Mouse (Mus musculus) limb, embryonic 14.5 days (tissue): ENCODE data around the gene Gcnt3. TPM values are rescaled to one million over a fixed set of nuclear protein-coding genes. Genes with fewer than 3 reads are reported as not detected.

Experiments used
- ATAC-seq: fragments of 200-750 bp; cut with Nextera tagmentation; 2 replicates; pipeline ENCODE4 v1.8.0; 2017; ENCODE audit warnings: low read depth, moderate number of reproducible peaks, moderate TSS enrichment; ENCODE audit not compliant: low FRiP score
- DNase-seq: peaks from one replicate; pipeline ENCODE4 v3.0.0-alpha.2; 2015; ENCODE audit warnings: low spot score
- H3K27ac ChIP-seq: fragments of 300-500 bp; sonication (generic); replicated peaks from 2 replicates; pipeline ENCODE4 v1.5.1; 2014; ENCODE audit warnings: low read depth, mild to moderate bottlenecking, low read length, moderate library complexity, mixed read lengths
- H3K27me3 ChIP-seq: fragments of 300-500 bp; sonication (generic); 2 replicates; pipeline ENCODE4 v1.6.1; 2014; ENCODE audit warnings: low read length, mixed read lengths; ENCODE audit not compliant: control insufficient read depth, insufficient read depth
- H3K36me3 ChIP-seq: fragments of 300-500 bp; sonication (generic); 2 replicates; pipeline ENCODE4 v1.6.1; 2014; ENCODE audit warnings: mild to moderate bottlenecking, low read length, moderate library complexity, mixed read lengths; ENCODE audit not compliant: control insufficient read depth, insufficient read depth
- H3K4me1 ChIP-seq: fragments of 300-500 bp; sonication (generic); 2 replicates; pipeline ENCODE4 v1.6.1; 2014; ENCODE audit warnings: antibody characterized with exemption, low read length, mixed read lengths; ENCODE audit not compliant: control insufficient read depth, insufficient read depth
- H3K4me2 ChIP-seq: fragments of 300-500 bp; sonication (generic); replicated peaks from 2 replicates; pipeline ENCODE4 v1.6.1; 2014; ENCODE audit warnings: low read depth, mild to moderate bottlenecking, low read length, moderate library complexity; ENCODE audit not compliant: severe bottlenecking
- H3K4me3 ChIP-seq: fragments of 300-500 bp; sonication (generic); replicated peaks from 2 replicates; pipeline ENCODE4 v1.5.1; 2014; ENCODE audit warnings: low read length
- H3K9ac ChIP-seq: fragments of 300-500 bp; sonication (generic); 2 replicates; pipeline ENCODE4 v1.6.1; 2014; ENCODE audit warnings: mild to moderate bottlenecking, low read depth, low read length, moderate library complexity; ENCODE audit not compliant: severe bottlenecking
- H3K9me3 ChIP-seq: fragments of 300-500 bp; sonication (generic); 2 replicates; pipeline ENCODE4 v1.6.1; 2016; ENCODE audit warnings: low read length; ENCODE audit not compliant: control insufficient read depth
- POLR2A ChIP-seq: fragments of 200-500 bp; IDR thresholded peaks from 2 replicates; pipeline ENCODE4 v1.8.0; 2012; ENCODE audit warnings: inconsistent platforms, mild to moderate bottlenecking, moderate library complexity, borderline replicate concordance; ENCODE audit not compliant: insufficient read depth, insufficient read length; ENCODE audit errors: extremely low read depth
- WGBS: fragments of 180-500 bp; shearing (Covaris S2); extraction: QIAGEN DNeasy Blood & Tissue Kit; methylation state at CpG from one replicate; pipeline ENCODE4 v1.1.7; 2014; 5-methylcytosine and 5-hydroxymethylcytosine counted together
- polyA plus RNA-seq, 2 experiments: library from polyadenylated mRNA; depleted of rRNA in 1 of 2; stranded (reverse) in 1 of 2; unstranded in 1 of 2; fragments of >200 nt; fragmentation: Nextera tagmentation in 1 of 2; extraction: Ambion mirVana in 1 of 2; gene quantifications; 2 replicates each; pipeline versions ENCODE4 v1.2.1 to v1.2.3; 2012 to 2014

Gene Gcnt3
- polyA plus RNA-seq, 2 experiments: 0.03 to 0.06 TPM

DNA sequence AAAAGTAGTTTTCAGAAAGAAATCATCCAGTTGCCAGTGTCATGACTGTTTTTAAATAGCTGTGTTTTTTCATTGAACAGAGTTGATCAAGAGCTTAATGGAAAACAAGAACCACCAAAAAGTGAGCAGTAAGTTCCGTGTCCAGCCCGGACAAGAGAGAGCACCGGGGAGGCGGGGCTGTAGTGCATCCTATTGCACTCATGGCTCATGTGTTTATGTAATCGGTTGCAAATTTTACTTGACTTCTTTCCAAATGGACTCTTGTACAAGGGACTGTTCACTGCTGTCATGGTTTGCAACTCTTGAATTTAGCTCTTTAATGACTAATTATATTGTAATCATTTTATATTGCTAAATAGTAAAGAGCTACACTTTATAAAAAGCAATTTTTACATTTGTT is 30.9 kb downstream of the Gcnt3 start:
- Histone ChIP-seq H3K4me2 (no peak overlapping the region), H3K27ac (no peak overlapping the region), H3K36me3 (peaks cover 70% of the 10 kb centered on the region), H3K27me3 (no peaks in the 10 kb centered on the region), H3K9me3 (no peaks in the 10 kb centered on the region), H3K9ac (no peak overlapping the region), H3K4me1 (peaks cover 2% of the 10 kb centered on the region; the same call in 1 of the 2 replicates), H3K4me3 (no peak overlapping the region)
- 93% methylated on average over 5 of the region's 5 CpGs for WGBS
- ATAC-seq: no peak
- DNase-seq: no peak
- TF ChIP-seq POLR2A: no peak

DNA sequence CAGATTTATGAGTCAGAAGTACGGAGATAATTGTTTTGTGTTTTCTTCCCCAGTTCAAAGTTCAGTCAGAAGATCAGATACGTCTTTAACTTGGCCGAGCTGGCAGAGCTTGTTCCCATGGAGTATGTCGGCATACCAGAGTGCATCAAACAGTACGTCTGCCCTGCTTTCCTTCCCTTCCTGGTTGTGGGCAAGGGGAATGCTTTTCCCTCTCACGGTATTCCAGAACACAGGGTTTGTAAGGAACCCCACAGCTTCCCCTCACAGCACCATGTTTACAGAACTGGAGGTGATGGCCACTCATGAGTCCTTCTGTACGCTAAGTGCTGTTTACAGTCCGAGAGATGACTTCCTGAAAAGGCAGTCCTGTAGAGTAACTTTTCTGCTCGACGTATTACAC is 34.4 kb downstream of the Gcnt3 start:
- Histone ChIP-seq H3K9ac (no peak overlapping the region), H3K4me1 (no peaks in the 10 kb centered on the region), H3K36me3 (peaks cover 84% of the 10 kb centered on the region), H3K27ac (no peak overlapping the region), H3K4me3 (no peak overlapping the region), H3K9me3 (no peaks in the 10 kb centered on the region), H3K4me2 (no peak overlapping the region), H3K27me3 (no peaks in the 10 kb centered on the region)
- 89% methylated on average over 10 of the region's 10 CpGs for WGBS
- no peak for DNase-seq
- no peak for ATAC-seq
- no peak for TF ChIP-seq POLR2A

GRCm38 (mm10) chr9:69999318-69999717 is 38.6 kb downstream of the Gcnt3 start:
- ATAC-seq: no peak
- H3K27me3 ChIP-seq: no peaks in the 10 kb centered on the region
- H3K36me3 ChIP-seq: peaks cover 88% of the 10 kb centered on the region
- DNase-seq: no peak
- 77% methylated on average over 1 of the region's 1 CpGs for WGBS
- no peak overlapping the region for H3K9ac ChIP-seq
- no peaks in the 10 kb centered on the region for H3K4me1 ChIP-seq
- no peak overlapping the region for H3K4me3 ChIP-seq
- H3K4me2 ChIP-seq: no peak overlapping the region
- TF ChIP-seq POLR2A: no peak
- no peaks in the 10 kb centered on the region for H3K9me3 ChIP-seq
- no peak overlapping the region for H3K27ac ChIP-seq

DNA sequence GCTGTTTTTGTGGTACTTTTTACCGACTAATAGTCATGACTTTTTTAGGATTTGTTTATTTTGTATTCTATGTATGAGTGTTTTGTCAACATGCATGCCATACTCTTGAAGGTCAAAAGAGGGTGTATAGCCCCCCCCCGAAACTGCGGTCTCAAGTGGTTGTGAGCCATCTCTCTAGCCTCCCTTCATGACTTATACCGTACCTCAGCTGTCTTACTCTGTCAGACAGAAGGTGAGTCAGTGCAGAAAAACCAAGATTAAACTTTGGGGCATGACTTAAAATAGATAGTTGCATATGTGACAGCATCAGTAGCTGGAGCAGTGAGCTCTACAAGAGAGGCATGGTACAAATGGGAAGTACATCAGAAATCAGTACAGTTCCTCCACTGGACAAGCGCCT is 43.3 kb downstream of the Gcnt3 start:
- H3K27me3 ChIP-seq: no peaks in the 10 kb centered on the region
- ATAC-seq (no peak), DNase-seq (no peak)
- H3K9me3 ChIP-seq: no peaks in the 10 kb centered on the region
- H3K36me3 ChIP-seq: peaks cover 51% of the 10 kb centered on the region
- H3K4me3 ChIP-seq: no peak overlapping the region
- no peak overlapping the region for H3K27ac ChIP-seq
- no peak overlapping the region for H3K4me2 ChIP-seq
- no peak overlapping the region for H3K9ac ChIP-seq
- WGBS: 92% methylated on average over 5 of the region's 5 CpGs
- TF ChIP-seq POLR2A: no peak
- peaks cover 10% of the 10 kb centered on the region for H3K4me1 ChIP-seq

- DNase-seq: no peak
- Histone ChIP-seq H3K4me2 (no peak overlapping the region), H3K4me3 (no peak overlapping the region), H3K9me3 (no peaks in the 10 kb centered on the region), H3K36me3 (peaks cover 40% of the 10 kb centered on the region), H3K4me1 (peaks cover 14% of the 10 kb centered on the region), H3K27me3 (no peaks in the 10 kb centered on the region), H3K27ac (no peak overlapping the region), H3K9ac (no peak overlapping the region; the same call in 1 of the 2 replicates)
- 84% methylated on average over 1 of the region's 1 CpGs for WGBS
- no peak for TF ChIP-seq POLR2A
- ATAC-seq: no peak
These were observed 44.4 kb downstream of the Gcnt3 start for GRCm38 (mm10) chr9:69993479-69993878.

DNA sequence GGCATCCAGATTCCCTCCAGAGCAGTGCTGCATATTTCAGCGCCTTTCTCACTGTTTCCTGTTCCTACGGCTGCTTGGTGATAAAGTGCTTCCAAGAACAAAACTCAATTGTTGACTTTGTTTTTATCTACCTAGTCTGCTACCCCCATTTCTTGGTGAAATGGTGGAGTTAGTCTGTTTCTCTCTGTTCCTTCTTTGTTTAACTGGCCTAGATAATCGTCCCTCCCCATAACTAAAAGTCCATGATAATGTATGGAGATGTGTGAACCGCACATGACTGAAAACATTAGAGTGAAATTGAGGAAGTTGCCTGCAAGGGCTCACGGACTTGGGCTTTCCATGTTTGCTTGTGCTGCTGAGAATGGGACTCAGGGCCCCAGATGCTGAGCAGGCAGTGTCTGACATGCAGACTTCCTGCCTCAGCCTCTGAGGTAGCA is 45.0 kb downstream of the Gcnt3 start:
- no peaks in the 10 kb centered on the region for H3K9me3 ChIP-seq
- no peak overlapping the region for H3K4me3 ChIP-seq
- H3K9ac ChIP-seq: peak overlapping the region; percentile 28; the same call in 1 of the 2 replicates
- H3K27ac ChIP-seq: no peak overlapping the region
- 76% methylated on average over 5 of the region's 5 CpGs for WGBS
- no peak for TF ChIP-seq POLR2A
- DNase-seq (no peak), ATAC-seq (no peak)
- H3K27me3 ChIP-seq: no peaks in the 10 kb centered on the region
- H3K4me1 ChIP-seq: peaks cover 15% of the 10 kb centered on the region
- H3K4me2 ChIP-seq: no peak overlapping the region
- H3K36me3 ChIP-seq: peaks cover 36% of the 10 kb centered on the region
